Mouse (Mus musculus): Measurements from ENCODE around the gene Plau. TPM values are rescaled to one million over a fixed set of nuclear protein-coding genes. Genes with fewer than 3 reads are reported as not detected.
A peak's percentile ranks its signal among the peaks of the same experiment; 100 is the strongest.

Plau gene
- polyA plus RNA-seq, 1 experiment from 2014 or later, result 0.47 TPM

- Histone ChIP-seq H3K27ac (ENCODE audit: low read depth, low read length) (peak within 1 kb of the TSS; percentile 72), H3K4me2 (ENCODE audit: low read length) (peak within 1 kb of the TSS; percentile 84), H3K36me3 (ENCODE audit: control insufficient read depth, insufficient read depth, low read length) (peaks cover 21% of the 10 kb centered on the region), H3K4me1 (ENCODE audit: control insufficient read depth, insufficient read depth, low read length) (peaks cover 7% of the 10 kb centered on the region), H3K4me3 (ENCODE audit: low read depth, low read length) (peak within 1 kb of the TSS; percentile 80), H3K9ac (ENCODE audit: low read length) (peak within 1 kb of the TSS; percentile 80), H3K27me3 (replicated peaks; ENCODE audit: control insufficient read depth, insufficient read depth, low read length) (no peaks in the 10 kb centered on the region), H3K9me3 (replicated peaks; ENCODE audit: control insufficient read depth, low read length) (no peaks in the 10 kb centered on the region)
- ATAC-seq (peak; percentile 89), DNase-seq (ENCODE audit: low spot score) (peak; percentile 87)
- WGBS, result under 1% methylated on average over 41 of the region's 76 CpGs
Observed at GRCm38 (mm10) chr14:20793758-20794531, 42.5 kb upstream of the Plau start, which contains the start of gene Camk2g. Gene Camk2g, minus strand, starts transcription at chr14:20794088.

GRCm38 (mm10) chr14:20794589-20794988 lies 41.9 kb upstream of the Plau start:
- H3K9ac ChIP-seq (ENCODE audit: low read length), result peak overlapping the region; percentile 80
- H3K9me3 ChIP-seq (replicated peaks; ENCODE audit: control insufficient read depth, low read length), result no peaks in the 10 kb centered on the region
- DNase-seq (ENCODE audit: low spot score) (no peak), ATAC-seq (no peak)
- no peaks in the 10 kb centered on the region for H3K27me3 ChIP-seq (replicated peaks; ENCODE audit: control insufficient read depth, insufficient read depth, low read length)
- H3K4me1 ChIP-seq (ENCODE audit: control insufficient read depth, insufficient read depth, low read length), result peaks cover 7% of the 10 kb centered on the region
- no peak overlapping the region for H3K27ac ChIP-seq (ENCODE audit: low read depth, low read length)
- 10% methylated on average over 9 of the region's 9 CpGs for WGBS
- H3K4me3 ChIP-seq (ENCODE audit: low read depth, low read length), result peak overlapping the region; percentile 80
- peaks cover 17% of the 10 kb centered on the region for H3K36me3 ChIP-seq (ENCODE audit: control insufficient read depth, insufficient read depth, low read length)
- peak overlapping the region; percentile 84 for H3K4me2 ChIP-seq (ENCODE audit: low read length)

GRCm38 (mm10) chr14:20795423-20796152 lies 40.9 kb upstream of the Plau start:
- no peak overlapping the region for H3K9ac ChIP-seq (ENCODE audit: low read length)
- WGBS, result 60% methylated on average over 7 of the region's 9 CpGs
- DNase-seq (ENCODE audit: low spot score) (no peak), ATAC-seq (no peak)
- no peaks in the 10 kb centered on the region for H3K27me3 ChIP-seq (replicated peaks; ENCODE audit: control insufficient read depth, insufficient read depth, low read length)
- no peak overlapping the region for H3K4me3 ChIP-seq (ENCODE audit: low read depth, low read length)
- no peak overlapping the region for H3K27ac ChIP-seq (ENCODE audit: low read depth, low read length)
- H3K4me1 ChIP-seq (ENCODE audit: control insufficient read depth, insufficient read depth, low read length), result peaks cover 7% of the 10 kb centered on the region
- peaks cover 7% of the 10 kb centered on the region; the same call in 1 of the 2 replicates for H3K36me3 ChIP-seq (ENCODE audit: control insufficient read depth, insufficient read depth, low read length)
- no peak overlapping the region for H3K4me2 ChIP-seq (ENCODE audit: low read length)
- H3K9me3 ChIP-seq (replicated peaks; ENCODE audit: control insufficient read depth, low read length), result no peaks in the 10 kb centered on the region

- Histone ChIP-seq H3K27ac (ENCODE audit: low read depth, low read length) (no peak overlapping the region), H3K4me1 (ENCODE audit: control insufficient read depth, insufficient read depth, low read length) (peaks cover 7% of the 10 kb centered on the region), H3K9ac (ENCODE audit: low read length) (no peak overlapping the region), H3K4me2 (ENCODE audit: low read length) (no peak overlapping the region), H3K4me3 (ENCODE audit: low read depth, low read length) (no peak overlapping the region), H3K36me3 (ENCODE audit: control insufficient read depth, insufficient read depth, low read length) (peaks cover 4% of the 10 kb centered on the region; the same call in 1 of the 2 replicates), H3K27me3 (replicated peaks; ENCODE audit: control insufficient read depth, insufficient read depth, low read length) (no peaks in the 10 kb centered on the region), H3K9me3 (replicated peaks; ENCODE audit: control insufficient read depth, low read length) (no peaks in the 10 kb centered on the region)
- 71% methylated on average over 8 of the region's 8 CpGs for WGBS
- DNase-seq (ENCODE audit: low spot score) (no peak), ATAC-seq (no peak)
Observed at GRCm38 (mm10) chr14:20796170-20796569, 40.3 kb upstream of the Plau start.

- H3K36me3 ChIP-seq (ENCODE audit: control insufficient read depth, insufficient read depth, low read length), result no peaks in the 10 kb centered on the region
- DNase-seq (ENCODE audit: low spot score) (peak; percentile 61), ATAC-seq (no peak)
- no peak overlapping the region for H3K27ac ChIP-seq (ENCODE audit: low read depth, low read length)
- no peak overlapping the region for H3K4me3 ChIP-seq (ENCODE audit: low read depth, low read length)
- no peak overlapping the region for H3K4me2 ChIP-seq (ENCODE audit: low read length)
- no peaks in the 10 kb centered on the region for H3K27me3 ChIP-seq (replicated peaks; ENCODE audit: control insufficient read depth, insufficient read depth, low read length)
- 14% methylated on average over 8 of the region's 8 CpGs for WGBS
- H3K9me3 ChIP-seq (replicated peaks; ENCODE audit: control insufficient read depth, low read length), result no peaks in the 10 kb centered on the region
- 0 out of 2 replicates have a peak overlapping the region, but pooled peaks have one; percentile 32 for H3K9ac ChIP-seq (ENCODE audit: low read length)
- H3K4me1 ChIP-seq (ENCODE audit: control insufficient read depth, insufficient read depth, low read length), result peaks cover 7% of the 10 kb centered on the region
Observed at GRCm38 (mm10) chr14:20796643-20797042, 39.8 kb upstream of the Plau start.

- H3K4me2 ChIP-seq (ENCODE audit: low read length), result no peak overlapping the region
- H3K27me3 ChIP-seq (replicated peaks; ENCODE audit: control insufficient read depth, insufficient read depth, low read length), result no peaks in the 10 kb centered on the region
- H3K4me3 ChIP-seq (ENCODE audit: low read depth, low read length), result no peak overlapping the region
- no peak overlapping the region for H3K27ac ChIP-seq (ENCODE audit: low read depth, low read length)
- H3K9ac ChIP-seq (ENCODE audit: low read length), result no peak overlapping the region
- H3K36me3 ChIP-seq (ENCODE audit: control insufficient read depth, insufficient read depth, low read length), result no peaks in the 10 kb centered on the region
- DNase-seq (ENCODE audit: low spot score) (no peak), ATAC-seq (no peak)
- WGBS, result 85% methylated on average over 6 of the region's 6 CpGs
- H3K4me1 ChIP-seq (ENCODE audit: control insufficient read depth, insufficient read depth, low read length), result peaks cover 3% of the 10 kb centered on the region
- no peaks in the 10 kb centered on the region for H3K9me3 ChIP-seq (replicated peaks; ENCODE audit: control insufficient read depth, low read length)
Observed at GRCm38 (mm10) chr14:20798300-20798699, 38.2 kb upstream of the Plau start.

GRCm38 (mm10) chr14:20798761-20799160 lies 37.7 kb upstream of the Plau start:
- H3K4me3 ChIP-seq (ENCODE audit: low read depth, low read length), result no peak overlapping the region
- H3K4me1 ChIP-seq (ENCODE audit: control insufficient read depth, insufficient read depth, low read length), result peaks cover 3% of the 10 kb centered on the region
- no peak overlapping the region for H3K27ac ChIP-seq (ENCODE audit: low read depth, low read length)
- H3K36me3 ChIP-seq (ENCODE audit: control insufficient read depth, insufficient read depth, low read length), result no peaks in the 10 kb centered on the region
- H3K9me3 ChIP-seq (replicated peaks; ENCODE audit: control insufficient read depth, low read length), result no peaks in the 10 kb centered on the region
- no peaks in the 10 kb centered on the region for H3K27me3 ChIP-seq (replicated peaks; ENCODE audit: control insufficient read depth, insufficient read depth, low read length)
- peak; percentile 24; the same call in 1 of the 2 replicates for ATAC-seq
- no peak overlapping the region for H3K9ac ChIP-seq (ENCODE audit: low read length)
- DNase-seq (ENCODE audit: low spot score), result peak; percentile 82
- H3K4me2 ChIP-seq (ENCODE audit: low read length), result no peak overlapping the region
- 9% methylated on average over 7 of the region's 7 CpGs for WGBS

GRCm38 (mm10) chr14:20802926-20803605 lies 33.4 kb upstream of the Plau start:
- Histone ChIP-seq H3K27me3 (replicated peaks; ENCODE audit: control insufficient read depth, insufficient read depth, low read length) (no peaks in the 10 kb centered on the region), H3K4me2 (ENCODE audit: low read length) (no peak overlapping the region), H3K4me3 (ENCODE audit: low read depth, low read length) (no peak overlapping the region), H3K4me1 (ENCODE audit: control insufficient read depth, insufficient read depth, low read length) (peaks cover 13% of the 10 kb centered on the region), H3K27ac (ENCODE audit: low read depth, low read length) (no peak overlapping the region), H3K9me3 (replicated peaks; ENCODE audit: control insufficient read depth, low read length) (no peaks in the 10 kb centered on the region), H3K9ac (ENCODE audit: low read length) (no peak overlapping the region), H3K36me3 (ENCODE audit: control insufficient read depth, insufficient read depth, low read length) (no peaks in the 10 kb centered on the region)
- WGBS, result 35% methylated on average over 2 of the region's 2 CpGs
- peak; percentile 33; the same call in 1 of the 2 replicates for ATAC-seq
- DNase-seq (ENCODE audit: low spot score), result no peak

Data from forebrain, embryonic 14.5 days (tissue).